In the genomic region with DNA sequence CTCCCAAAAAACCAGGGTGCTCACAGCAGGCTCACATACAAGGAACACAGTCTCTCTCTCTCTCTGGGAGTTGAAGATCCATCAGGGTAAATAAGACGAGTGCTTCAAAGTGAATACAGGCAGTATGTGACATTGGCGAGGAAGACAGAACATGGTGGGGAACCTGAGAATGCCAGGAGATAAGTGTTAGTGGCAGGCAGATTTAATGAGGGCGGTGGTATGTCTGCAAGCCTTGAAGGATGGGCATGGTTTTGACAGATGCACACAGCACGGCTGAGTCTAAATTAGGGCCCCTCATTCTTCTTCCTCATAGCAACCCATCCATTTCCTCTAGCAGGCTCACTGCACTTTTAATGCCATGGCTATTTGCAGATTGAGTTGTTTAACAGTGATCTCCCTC, we compare ENCODE assay signal across 19 mouse cellular contexts.
"Had no signal": no experiment of that assay in that cellular context is flagged by ENCODE, and none has a peak within 500 bp of the region (broad histone marks: within the 10 kb centered on the region; RNA-seq: fewer than 3 reads in every experiment).

No protein-coding gene starts in this region.

- H3K36me3 ChIP-seq: limb, embryonic 12.5 days; limb, embryonic 15.5 days; midbrain, embryonic 12.5 days; stomach, embryonic 15.5 days had no signal

- H3K9ac ChIP-seq: limb, embryonic 12.5 days; limb, embryonic 15.5 days; liver, embryonic 14.5 days; liver, postnatal 0 days; lung, embryonic 14.5 days; midbrain, embryonic 12.5 days; stomach, embryonic 15.5 days had no signal

- H3K4me1 ChIP-seq: limb, embryonic 12.5 days; limb, embryonic 15.5 days; midbrain, embryonic 12.5 days; stomach, embryonic 15.5 days had no signal

- H3K4me2 ChIP-seq: limb, embryonic 12.5 days; limb, embryonic 15.5 days; liver, embryonic 11.5 days; lung, embryonic 14.5 days; midbrain, embryonic 12.5 days; stomach, embryonic 15.5 days had no signal

- DNase-seq: kidney, adult 18-20 months; kidney, adult 9 months; kidney, postnatal 14 days; kidney, postnatal 4 days; left cerebral cortex, postnatal 4 days; liver, postnatal 0 days; lung, embryonic 14.5 days; right cerebral cortex, postnatal 25 days; spleen, adult 18-20 months; thymus, postnatal 36 days had no signal

- H3K27me3 ChIP-seq: limb, embryonic 15.5 days; midbrain, embryonic 12.5 days; stomach, embryonic 15.5 days had no signal

- H3K27ac ChIP-seq: limb, embryonic 12.5 days; limb, embryonic 15.5 days; liver, embryonic 14.5 days; macrophage; midbrain, embryonic 12.5 days; stomach, embryonic 15.5 days had no signal

- ATAC-seq: intestine, embryonic 16.5 days; liver, postnatal 0 days; lung, postnatal 0 days had no signal

- H3K9me3 ChIP-seq: limb, embryonic 12.5 days; limb, embryonic 15.5 days; midbrain, embryonic 12.5 days; stomach, embryonic 15.5 days had no signal

- H3K4me3 ChIP-seq: limb, embryonic 12.5 days; limb, embryonic 15.5 days; midbrain, embryonic 12.5 days; stomach, embryonic 15.5 days had no signal
